Mouse (Mus musculus) heart, embryonic 10.5 days (tissue): ENCODE data around the gene Tor1a. TPM values are rescaled to one million over a fixed set of nuclear protein-coding genes. Genes with fewer than 3 reads are reported as not detected.
A peak's percentile ranks its signal among the peaks of the same experiment; 100 is the strongest.
"Not testable (repeated sequence)": the region's sequence is repeated elsewhere in the genome, so short reads cannot be mapped to it uniquely, and the experiment has no call there.

Experiments
- DNase-seq: peaks from one replicate; pipeline ENCODE4 v3.0.0-alpha.2; 2017; ENCODE audit warnings: low spot score
- H3K27ac ChIP-seq: fragments of 300-500 bp; sonication (generic); 2 replicates; pipeline ENCODE4 v1.5.1; 2016; ENCODE audit warnings: mild to moderate bottlenecking
- H3K27me3 ChIP-seq: fragments of 300-500 bp; sonication (generic); 2 replicates; pipeline ENCODE4 v1.6.1; 2016; ENCODE audit warnings: mild to moderate bottlenecking; ENCODE audit not compliant: poor library complexity, insufficient read depth, severe bottlenecking
- H3K36me3 ChIP-seq: fragments of 300-500 bp; sonication (generic); 2 replicates; pipeline ENCODE4 v1.6.1; 2016; ENCODE audit warnings: mild to moderate bottlenecking, moderate library complexity
- H3K4me1 ChIP-seq: fragments of 300-500 bp; sonication (generic); 2 replicates; pipeline ENCODE4 v1.6.1; 2016; ENCODE audit warnings: mild to moderate bottlenecking
- H3K4me3 ChIP-seq: fragments of 300-500 bp; sonication (generic); 2 replicates; pipeline ENCODE4 v1.5.1; 2016; ENCODE audit warnings: mild to moderate bottlenecking, moderate library complexity
- H3K9me3 ChIP-seq: fragments of 300-500 bp; sonication (generic); 2 replicates; pipeline ENCODE4 v1.6.1; 2016; ENCODE audit warnings: mild to moderate bottlenecking, moderate library complexity
- WGBS: fragments of 180-500 bp; shearing (Covaris S2); methylation state at CpG from one replicate; pipeline ENCODE4 v1.1.7; 2016; 5-methylcytosine and 5-hydroxymethylcytosine counted together
- polyA plus RNA-seq: library from polyadenylated mRNA; unstranded; fragments of >200 nt; fragmentation: Nextera tagmentation; extraction: Ambion mirVana; gene quantifications from 2 replicates; pipeline ENCODE4 v1.2.1, GENCODE M21; 2016

Gene Tor1a
- polyA plus RNA-seq, 1 experiment from 2014 or later: 80.5 TPM

DNA sequence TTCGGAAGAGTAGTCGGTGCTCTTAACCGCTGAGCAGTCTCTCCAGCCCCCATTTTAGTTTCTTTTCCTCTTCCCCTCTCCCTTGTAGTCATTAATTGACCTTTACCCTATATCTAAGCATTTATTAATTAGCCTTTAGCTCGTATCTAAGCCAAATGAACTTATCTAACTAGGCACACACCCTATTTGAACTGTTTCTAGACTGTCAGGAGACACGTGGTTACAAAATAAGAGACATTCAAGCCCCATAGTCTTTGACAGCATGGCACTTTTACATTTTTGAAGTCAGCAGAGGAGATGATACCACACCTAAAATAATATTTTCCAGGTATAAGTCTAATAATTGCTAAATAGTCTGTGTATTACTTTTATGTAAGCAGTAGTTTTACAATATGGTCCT is 26.1 kb downstream of the Tor1a start:
- WGBS: 90% methylated on average over 5 of the region's 5 CpGs
- no peak overlapping the region for H3K27ac ChIP-seq
- no peaks in the 10 kb centered on the region for H3K4me1 ChIP-seq
- H3K36me3 ChIP-seq: no peaks in the 10 kb centered on the region
- H3K9me3 ChIP-seq: no peaks in the 10 kb centered on the region
- DNase-seq: no peak
- no peak overlapping the region for H3K4me3 ChIP-seq
- no peaks in the 10 kb centered on the region for H3K27me3 ChIP-seq

DNA sequence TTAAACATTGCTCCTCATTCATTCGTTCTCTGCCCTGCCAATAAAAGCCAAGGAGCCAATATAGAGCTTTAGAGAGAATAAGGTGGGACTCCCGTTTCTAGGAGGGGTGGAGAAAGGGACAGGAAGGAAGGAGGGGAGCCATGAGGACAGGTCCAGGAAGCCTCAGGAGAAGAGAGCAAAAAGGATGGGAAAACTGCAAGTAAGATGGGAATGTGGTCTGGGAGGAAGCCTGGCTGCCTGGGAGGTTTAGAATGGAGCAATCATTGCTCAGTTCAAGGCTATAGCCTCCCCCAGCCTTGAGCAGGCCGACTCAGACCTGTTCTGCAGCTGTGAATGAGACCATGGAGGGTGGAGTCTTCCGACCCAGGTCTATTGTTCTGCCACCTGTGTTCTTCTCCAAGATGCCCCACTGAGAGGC is 29.1 kb downstream of the Tor1a start:
- no peak overlapping the region for H3K4me3 ChIP-seq
- no peaks in the 10 kb centered on the region for H3K9me3 ChIP-seq
- peaks cover 4% of the 10 kb centered on the region; the same call in 1 of the 2 replicates for H3K27me3 ChIP-seq
- WGBS: 48% methylated on average over 4 of the region's 4 CpGs
- DNase-seq: no peak
- H3K36me3 ChIP-seq: no peaks in the 10 kb centered on the region
- H3K27ac ChIP-seq: no peak overlapping the region
- no peaks in the 10 kb centered on the region for H3K4me1 ChIP-seq

DNA sequence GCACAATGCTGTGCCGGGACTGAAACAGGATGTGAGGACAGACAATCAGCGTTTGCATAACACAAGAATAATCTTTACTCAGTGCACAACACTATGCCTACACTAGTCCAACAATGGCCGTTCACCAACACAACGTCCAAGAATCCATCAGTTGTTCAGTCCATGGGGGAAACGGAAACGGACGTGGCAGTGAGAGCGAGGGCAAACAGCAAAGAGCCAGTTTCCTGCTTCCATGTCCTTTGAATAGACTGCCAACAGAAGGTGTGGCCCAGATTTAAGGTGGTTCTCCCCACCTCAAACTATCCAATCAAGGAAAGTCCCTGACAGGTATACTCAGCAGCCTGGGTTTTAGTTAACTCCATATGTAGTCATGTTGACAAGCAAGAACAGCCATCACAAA is 30.0 kb downstream of the Tor1a start:
- peaks cover 4% of the 10 kb centered on the region; the same call in 1 of the 2 replicates for H3K27me3 ChIP-seq

DNA sequence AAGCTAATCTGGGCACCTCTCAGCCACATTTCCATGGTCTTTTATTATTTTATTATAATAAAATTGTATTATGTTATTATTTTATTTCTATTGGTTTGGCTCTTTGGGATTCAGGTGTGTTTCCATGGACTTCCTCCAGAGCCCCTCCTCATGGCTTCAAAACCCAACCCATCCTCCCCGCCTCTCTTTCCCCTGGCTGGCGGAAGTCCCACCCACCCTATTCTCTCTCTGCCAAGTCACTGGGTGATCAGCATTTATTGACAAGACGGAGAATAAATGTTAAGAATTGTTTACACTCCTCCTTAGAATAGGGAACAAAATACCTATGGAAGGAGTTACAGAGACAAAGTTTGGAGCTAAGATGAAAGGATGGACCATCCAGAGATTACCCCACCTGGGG is 30.9 kb downstream of the Tor1a start:
- peaks cover 4% of the 10 kb centered on the region; the same call in 1 of the 2 replicates for H3K27me3 ChIP-seq
- H3K27ac ChIP-seq: no peak overlapping the region
- no peak overlapping the region for H3K4me3 ChIP-seq
- H3K4me1 ChIP-seq: no peaks in the 10 kb centered on the region
- no peaks in the 10 kb centered on the region for H3K9me3 ChIP-seq
- H3K36me3 ChIP-seq: no peaks in the 10 kb centered on the region
- DNase-seq: no peak
- 75% methylated on average over 3 of the region's 3 CpGs for WGBS

More for the DNA sequence above, 30.0 kb downstream of the Tor1a start:
- WGBS: 74% methylated on average over 8 of the region's 8 CpGs
- no peak for DNase-seq
- Histone ChIP-seq H3K36me3 (no peaks in the 10 kb centered on the region), H3K4me1 (no peaks in the 10 kb centered on the region), H3K9me3 (no peaks in the 10 kb centered on the region), H3K4me3 (no peak overlapping the region), H3K27ac (no peak overlapping the region)

DNA sequence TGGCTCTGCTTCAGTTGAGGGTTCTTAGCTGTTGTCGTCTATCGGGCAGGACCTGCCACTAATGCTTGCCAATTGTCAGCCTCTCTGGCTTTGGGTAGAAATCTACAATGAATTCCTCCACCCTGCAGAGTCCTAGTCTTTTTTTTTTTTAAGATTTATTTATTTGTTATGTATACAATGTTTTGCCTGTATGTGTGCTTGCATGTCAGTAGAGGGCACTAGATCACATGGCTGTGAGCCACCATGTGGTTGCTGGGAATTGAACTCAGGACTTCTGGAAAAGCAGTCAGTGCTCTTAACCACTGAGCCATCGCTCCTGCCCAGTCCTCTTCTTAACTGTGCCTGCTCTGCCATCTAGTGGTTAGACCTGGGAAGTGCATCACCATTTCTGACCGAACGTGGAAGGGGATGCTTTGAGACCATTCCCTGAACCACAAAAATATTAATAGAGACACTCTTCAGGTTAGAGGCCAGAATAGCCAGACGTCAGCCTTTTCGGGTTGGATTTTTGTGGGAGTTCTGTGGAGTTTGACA is 33.7 kb downstream of the Tor1a start:
- Histone ChIP-seq H3K36me3 (no peaks in the 10 kb centered on the region), H3K27ac (no peak overlapping the region), H3K27me3 (peaks cover 7% of the 10 kb centered on the region; the same call in 1 of the 2 replicates), H3K9me3 (no peaks in the 10 kb centered on the region), H3K4me1 (peaks cover 10% of the 10 kb centered on the region), H3K4me3 (no peak overlapping the region)
- WGBS: 20% methylated on average over 7 of the region's 7 CpGs
- DNase-seq: peak; percentile 88

DNA sequence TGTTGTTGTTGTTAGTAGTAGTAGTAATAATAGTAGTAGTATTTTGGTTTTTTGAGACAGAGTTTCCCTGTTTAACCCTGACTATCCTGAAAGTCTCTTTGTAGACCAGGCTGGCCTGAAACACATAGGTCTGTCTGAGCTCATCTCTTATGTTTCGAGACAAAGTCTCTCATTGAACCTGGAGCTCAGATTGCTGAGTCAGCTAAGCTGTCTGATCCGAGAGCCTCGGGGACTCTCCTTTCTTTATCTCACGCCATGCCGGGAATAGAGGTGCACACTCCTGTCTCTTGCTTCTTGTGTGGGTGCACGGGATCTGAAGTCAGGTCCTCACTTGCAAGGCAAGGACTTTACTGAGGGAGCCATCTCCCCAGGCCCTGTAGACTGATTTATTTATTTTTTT is 34.7 kb downstream of the Tor1a start:
- 78% methylated on average over 6 of the region's 6 CpGs for WGBS
- Histone ChIP-seq H3K9me3 (no peaks in the 10 kb centered on the region), H3K36me3 (no peaks in the 10 kb centered on the region), H3K4me1 (peaks cover 17% of the 10 kb centered on the region), H3K27me3 (peaks cover 7% of the 10 kb centered on the region; the same call in 1 of the 2 replicates), H3K4me3 (no peak overlapping the region), H3K27ac (no peak overlapping the region)
- DNase-seq: no peak

DNA sequence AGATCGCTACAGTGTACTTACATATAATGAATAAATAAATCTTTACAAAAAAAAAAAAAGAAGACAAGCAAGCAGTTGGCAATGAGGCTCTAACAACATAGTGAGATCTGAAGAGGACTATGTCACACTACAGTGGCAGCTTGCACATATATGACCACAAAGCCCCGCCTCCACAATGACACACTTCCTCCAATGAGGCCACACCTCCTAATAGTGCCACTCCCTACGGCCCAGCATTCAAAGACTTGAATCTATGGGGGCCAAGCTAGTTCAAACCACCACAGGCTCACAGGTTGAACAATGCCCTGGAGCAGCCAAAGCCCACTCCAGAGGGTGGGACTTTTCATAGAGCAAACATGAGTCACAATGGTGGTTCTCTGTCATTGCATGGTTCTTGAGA is 35.8 kb downstream of the Tor1a start:
- Histone ChIP-seq H3K9me3 (no peaks in the 10 kb centered on the region), H3K27ac (no peak overlapping the region), H3K4me1 (peaks cover 28% of the 10 kb centered on the region), H3K4me3 (no peak overlapping the region), H3K36me3 (no peaks in the 10 kb centered on the region), H3K27me3 (peaks cover 7% of the 10 kb centered on the region; the same call in 1 of the 2 replicates)
- 84% methylated on average over 3 of the region's 3 CpGs for WGBS
- DNase-seq: no peak

DNA sequence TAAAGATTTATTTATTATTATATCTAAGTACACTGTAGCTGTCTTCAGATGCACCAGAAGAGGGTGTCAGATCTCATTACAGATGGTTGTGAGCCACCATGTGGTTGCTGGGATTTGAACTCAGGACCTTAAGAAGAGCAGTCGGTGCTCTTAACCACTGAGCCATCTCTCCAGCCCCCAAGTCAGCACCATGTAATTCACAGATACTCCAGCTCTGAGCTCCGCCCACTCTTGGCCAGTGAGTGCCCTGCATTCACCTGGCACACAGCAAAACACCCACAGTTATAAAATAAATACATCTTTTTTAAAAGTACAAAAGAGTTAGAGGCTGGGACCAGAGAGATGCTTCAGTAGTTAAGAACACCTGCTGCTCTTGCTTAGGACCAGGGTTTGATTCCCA is 36.9 kb downstream of the Tor1a start:
- not testable (repeated sequence) for H3K36me3 ChIP-seq, H3K27ac ChIP-seq, H3K27me3 ChIP-seq, H3K4me3 ChIP-seq, H3K9me3 ChIP-seq, DNase-seq
- 75% methylated on average over 2 of the region's 2 CpGs for WGBS
- H3K4me1 ChIP-seq: peaks cover 35% of the 10 kb centered on the region

DNA sequence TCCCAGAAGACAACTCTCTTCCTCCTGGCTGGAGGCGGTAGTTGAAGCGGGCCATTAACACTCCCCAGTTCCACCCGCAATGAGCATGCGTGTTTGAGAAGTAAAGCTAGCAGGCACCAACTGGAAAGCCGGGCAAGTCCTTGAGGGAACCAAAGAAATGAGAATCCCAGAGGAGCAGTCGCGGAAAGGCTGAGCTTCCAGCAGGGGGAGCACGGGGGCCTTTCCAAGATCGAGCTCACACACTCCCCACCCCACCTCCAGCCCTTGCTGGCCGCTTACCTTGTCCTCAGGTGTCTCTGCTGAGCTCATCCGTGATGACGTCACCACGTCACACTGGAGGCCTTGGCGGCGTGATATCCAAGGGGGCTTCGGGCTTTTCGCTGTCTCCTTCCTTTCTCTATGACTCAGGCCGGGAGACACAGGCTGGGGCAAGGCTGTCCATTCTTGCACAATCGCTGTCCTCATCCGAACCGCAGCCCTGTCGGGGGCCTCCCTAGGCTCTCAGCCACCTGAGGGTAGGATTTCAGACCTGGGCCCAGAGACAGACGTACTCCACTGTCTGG is 38.2 kb downstream of the Tor1a start, which contains the start of gene Ptges:
Gene Ptges (minus strand): TSS at position 381 of the 563 bp plus-strand sequence.
- 0 out of 2 replicates have a peak, but pooled peaks cover 3% of the 10 kb centered on the region for H3K27me3 ChIP-seq
- peaks cover 39% of the 10 kb centered on the region for H3K4me1 ChIP-seq
- no peaks in the 10 kb centered on the region for H3K36me3 ChIP-seq
- DNase-seq: peak; percentile 85
- WGBS: 2% methylated on average over 23 of the region's 23 CpGs
- H3K9me3 ChIP-seq: no peaks in the 10 kb centered on the region
- peak within 1 kb of the TSS; percentile 51 for H3K4me3 ChIP-seq
- H3K27ac ChIP-seq: peak within 1 kb of the TSS; percentile 56

DNA sequence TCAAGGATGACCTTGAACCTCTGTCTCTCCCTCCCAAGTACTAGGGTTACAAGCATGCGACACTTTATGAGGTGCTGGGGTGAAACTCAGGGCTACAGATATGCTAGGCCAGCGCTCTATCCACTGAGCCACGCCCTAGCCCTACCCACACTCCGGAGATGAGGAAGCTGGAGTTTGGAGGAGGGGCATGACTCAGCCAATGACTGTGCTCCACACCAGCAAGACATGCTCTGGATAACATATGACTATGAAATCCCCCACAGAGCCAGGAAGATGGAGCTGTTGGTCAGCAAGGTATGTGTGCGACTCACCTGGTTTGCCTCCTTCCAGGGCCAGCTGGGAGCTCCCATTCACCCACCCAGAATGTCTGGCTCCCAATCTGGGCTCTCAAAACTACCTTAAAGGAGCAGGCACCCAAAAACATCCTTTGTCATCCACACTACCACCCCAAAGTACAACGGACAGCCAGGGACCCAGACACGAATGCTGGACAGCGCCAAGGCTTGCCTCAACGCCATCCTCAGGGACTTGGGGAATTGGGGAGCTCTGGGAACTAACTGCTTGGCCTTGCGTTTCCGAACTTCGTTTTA is 38.7 kb downstream of the Tor1a start:
- peak overlapping the region; percentile 51 for H3K4me3 ChIP-seq
- DNase-seq: no peak
- H3K4me1 ChIP-seq: peaks cover 39% of the 10 kb centered on the region
- H3K9me3 ChIP-seq: no peaks in the 10 kb centered on the region
- no peaks in the 10 kb centered on the region for H3K36me3 ChIP-seq
- peak overlapping the region; percentile 56 for H3K27ac ChIP-seq
- WGBS: 29% methylated on average over 12 of the region's 12 CpGs
- 0 out of 2 replicates have a peak, but pooled peaks cover 3% of the 10 kb centered on the region for H3K27me3 ChIP-seq

DNA sequence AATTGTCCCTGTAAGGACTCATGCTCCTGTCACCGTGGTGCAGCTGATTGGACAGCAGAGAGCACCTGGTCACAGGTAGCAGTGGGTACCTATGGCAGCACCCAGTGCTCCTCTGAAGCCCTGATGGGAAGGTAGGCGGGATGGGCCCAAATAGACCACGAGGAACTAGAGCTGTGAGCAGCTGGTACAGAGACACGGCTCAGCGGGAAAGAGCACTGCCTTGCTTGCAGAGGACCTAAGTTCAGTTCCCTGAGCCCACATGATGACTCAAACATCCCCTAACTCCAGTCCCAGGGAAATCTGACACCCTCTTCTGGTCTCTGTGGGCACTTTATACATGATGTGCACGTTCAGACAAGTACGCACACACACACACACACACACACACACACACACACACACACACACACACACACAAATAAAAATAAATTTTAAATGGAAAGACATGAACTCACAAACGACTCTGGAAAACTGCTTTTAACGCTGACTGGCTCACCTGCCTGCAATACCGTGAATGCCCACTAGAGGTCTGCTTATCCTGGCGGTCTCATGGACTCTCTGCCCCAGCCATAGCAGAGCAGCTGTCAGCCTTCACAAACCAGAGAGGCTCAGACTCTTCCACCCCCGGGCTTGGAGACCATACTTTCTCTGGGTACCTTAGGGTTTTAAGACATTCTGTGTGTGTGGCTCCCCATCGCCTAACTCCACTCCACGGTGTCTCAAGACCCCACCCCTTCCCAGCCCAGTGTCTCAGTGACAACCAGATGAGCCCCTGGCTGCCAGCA is 39.7 kb downstream of the Tor1a start:
- H3K9me3 ChIP-seq: no peaks in the 10 kb centered on the region
- no peak overlapping the region for H3K4me3 ChIP-seq
- H3K36me3 ChIP-seq: no peaks in the 10 kb centered on the region
- 0 out of 2 replicates have a peak, but pooled peaks cover 3% of the 10 kb centered on the region for H3K27me3 ChIP-seq
- DNase-seq: peak; percentile 87
- WGBS: 27% methylated on average over 14 of the region's 14 CpGs
- peaks cover 39% of the 10 kb centered on the region for H3K4me1 ChIP-seq
- peak overlapping the region; percentile 80 for H3K27ac ChIP-seq

DNA sequence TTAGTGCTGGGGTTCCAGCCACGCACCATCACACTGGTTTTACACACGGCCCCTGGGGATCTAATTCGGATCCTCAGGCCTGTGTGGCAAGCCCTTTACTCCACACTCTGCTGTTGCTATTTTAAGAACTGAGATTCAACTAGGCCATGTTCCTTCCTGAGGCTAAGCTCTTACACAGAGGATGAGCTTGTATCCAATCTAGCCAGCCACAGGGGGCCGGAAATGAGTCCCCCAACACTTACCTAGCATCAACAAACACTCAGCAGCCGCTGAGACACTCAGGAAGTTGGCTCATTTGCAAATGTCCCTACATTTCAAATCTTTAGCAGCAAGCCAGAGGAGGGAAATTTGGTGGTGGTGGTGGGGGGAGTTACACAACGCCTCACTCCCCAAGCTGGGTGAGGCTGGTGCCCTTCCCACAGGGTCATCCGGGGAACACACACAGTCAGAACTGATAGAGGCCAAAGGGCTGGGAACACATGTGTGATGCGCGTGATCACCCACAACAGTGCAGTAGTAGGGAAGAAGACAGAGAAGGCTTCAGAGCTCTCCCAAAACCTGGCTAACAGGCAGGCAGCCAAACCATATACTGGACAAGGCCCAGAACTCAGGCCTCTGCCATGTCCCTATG is 40.5 kb downstream of the Tor1a start:
- Histone ChIP-seq H3K4me3 (0 out of 2 replicates have a peak overlapping the region, but pooled peaks have one; percentile 6), H3K27me3 (0 out of 2 replicates have a peak, but pooled peaks cover 3% of the 10 kb centered on the region), H3K4me1 (peaks cover 39% of the 10 kb centered on the region), H3K36me3 (no peaks in the 10 kb centered on the region), H3K9me3 (no peaks in the 10 kb centered on the region), H3K27ac (peak overlapping the region; percentile 80)
- no peak for DNase-seq
- WGBS: 37% methylated on average over 9 of the region's 9 CpGs
